In the genomic region with DNA sequence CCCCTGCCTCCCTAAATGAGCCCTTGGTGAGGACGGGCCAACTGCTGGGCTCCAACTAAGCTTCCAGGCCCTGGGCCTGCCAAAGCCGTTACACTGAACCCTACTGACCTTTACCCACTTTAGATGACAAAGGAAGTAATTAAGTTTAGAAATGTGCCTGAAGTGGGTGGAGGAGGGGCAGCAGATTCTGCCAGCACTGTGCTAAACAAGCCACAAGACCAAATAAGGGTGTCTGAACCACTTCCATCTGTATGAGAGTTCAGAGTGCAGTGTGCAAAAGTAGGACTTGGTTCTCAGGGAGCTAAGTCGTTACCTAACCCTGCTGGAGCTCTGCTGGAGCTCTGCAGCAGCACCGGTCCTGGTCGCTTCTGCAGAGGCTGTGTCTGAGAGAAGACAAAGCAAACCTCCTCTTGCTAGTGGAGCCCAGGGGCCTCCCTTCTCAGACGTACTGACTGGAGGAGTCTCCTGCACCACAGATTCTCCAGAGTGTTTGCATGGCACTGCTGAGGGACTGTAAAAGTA, we compare ENCODE assay signal across 8 mouse cellular contexts. TPM values are rescaled to one million over a fixed set of nuclear protein-coding genes. Genes with fewer than 3 reads are reported as not detected.
A peak's percentile ranks its signal among the peaks of the same experiment; 100 is the strongest.
DNase-seq lines count a peak whose midpoint lies in the region; ATAC-seq and TF ChIP-seq lines count a peak whose summit lies in the region.

No protein-coding gene starts in this region.

- H3K4me3 ChIP-seq in embryonic facial prominence, embryonic 15.5 days (replicated peaks), result no peak overlapping the region
- H3K4me3 ChIP-seq in heart, postnatal 0 days (ENCODE audit: low read depth, low read length), result no peak overlapping the region
- H3K4me3 ChIP-seq in layer of hippocampus, adult 2 months, result no peak overlapping the region
- no peak overlapping the region for H3K4me3 ChIP-seq in spleen, adult 2 months (ENCODE audit: extremely low read depth, insufficient read depth, insufficient read length)

- peak; percentile 35 for ATAC-seq in Patski
- peak; percentile 51 for ATAC-seq in embryonic facial prominence, embryonic 15.5 days (ENCODE audit: insufficient number of reproducible peaks, low FRiP score, low TSS enrichment, low read depth)
- ATAC-seq in heart, postnatal 0 days (ENCODE audit: insufficient read depth, low read depth), result peak; percentile 84
- no peak for ATAC-seq in cerebellum, adult (ENCODE audit: insufficient number of reproducible peaks, low FRiP score, low TSS enrichment)

- no peak for TF ChIP-seq CTCF in Patski (IDR thresholded peaks at IDR 0.05)
- TF ChIP-seq CTCF in heart, postnatal 0 days (IDR thresholded peaks at IDR 0.05; ENCODE audit: low read depth), result no peak
- no peak for TF ChIP-seq CTCF in layer of hippocampus, adult 2 months (conservative IDR thresholded peaks at IDR 0.05)
- no peak for TF ChIP-seq CTCF in spleen, adult 2 months (IDR thresholded peaks at IDR 0.05; ENCODE audit: extremely low read depth, insufficient read depth, insufficient read length, insufficient replicate concordance)

- no peak for TF ChIP-seq POLR2A in spleen, adult 2 months (IDR thresholded peaks at IDR 0.05; ENCODE audit: low read depth, low read length)

- WGBS in embryonic facial prominence, embryonic 15.5 days, result 7% methylated on average over 6 of the region's 6 CpGs
- 15% methylated on average over 6 of the region's 6 CpGs for WGBS in heart, postnatal 0 days
- WGBS in spleen, adult 2 months, result 15% methylated on average over 6 of the region's 6 CpGs

- peaks cover 11% of the 10 kb centered on the region for H3K4me1 ChIP-seq in embryonic facial prominence, embryonic 15.5 days
- H3K4me1 ChIP-seq in heart, postnatal 0 days (ENCODE audit: control insufficient read depth, insufficient read depth), result peaks cover 10% of the 10 kb centered on the region
- H3K4me1 ChIP-seq in spleen, adult 2 months (ENCODE audit: control insufficient read depth, insufficient read depth, insufficient read length), result peaks cover 10% of the 10 kb centered on the region; the same call in 1 of the 2 replicates

- H3K27me3 ChIP-seq in Patski, result no peaks in the 10 kb centered on the region
- H3K27me3 ChIP-seq in embryonic facial prominence, embryonic 15.5 days, result no peaks in the 10 kb centered on the region
- no peaks in the 10 kb centered on the region for H3K27me3 ChIP-seq in heart, postnatal 0 days (ENCODE audit: control insufficient read depth, insufficient read depth, low read length)
- no peaks in the 10 kb centered on the region for H3K27me3 ChIP-seq in spleen, adult 2 months (ENCODE audit: control insufficient read depth, insufficient read depth, low read length)

- in situ Hi-C loops in Patski (cut with MboI; ENCODE audit: low pct_unique_long_range_greater_than_20kb), result no loop called here

- no peak overlapping the region for H3K9ac ChIP-seq in embryonic facial prominence, embryonic 15.5 days
- no peak overlapping the region; the same call in 1 of the 2 replicates for H3K9ac ChIP-seq in heart, postnatal 0 days (replicated peaks; ENCODE audit: low read depth, low read length)

- CTCF ChIA-PET in Patski (lab: Charles Lee), result interaction anchor here (1.2 to 2.1 kb wide), 4 partner anchors 10 to 16 kb away, joined by 3 to 6 read pairs (median 3); no protein-coding TSS in a partner anchor

- no peak for TF ChIP-seq EP300 in heart, postnatal 0 days (IDR thresholded peaks at IDR 0.05; ENCODE audit: low read depth)

- no peaks in the 10 kb centered on the region for H3K36me3 ChIP-seq in embryonic facial prominence, embryonic 15.5 days
- H3K36me3 ChIP-seq in heart, postnatal 0 days (replicated peaks; ENCODE audit: control insufficient read depth, insufficient read depth, low read length), result no peaks in the 10 kb centered on the region
- H3K36me3 ChIP-seq in spleen, adult 2 months (ENCODE audit: control insufficient read depth, insufficient read depth, low read length), result no peaks in the 10 kb centered on the region

- no peak overlapping the region for H3K4me2 ChIP-seq in embryonic facial prominence, embryonic 15.5 days (replicated peaks)
- peak overlapping the region; percentile 18; the same call in 1 of the 2 replicates for H3K4me2 ChIP-seq in heart, postnatal 0 days (ENCODE audit: low read depth, low read length)

- H3K27ac ChIP-seq in embryonic facial prominence, embryonic 15.5 days (replicated peaks), result peak overlapping the region; percentile 24
- peak overlapping the region; percentile 71 for H3K27ac ChIP-seq in heart, postnatal 0 days (ENCODE audit: low read depth)
- peak overlapping the region; percentile 87 for H3K27ac ChIP-seq in layer of hippocampus, adult 2 months
- H3K27ac ChIP-seq in spleen, adult 2 months (ENCODE audit: insufficient read depth, low read length), result peak overlapping the region; percentile 88

- peak; percentile 83 for DNase-seq in CD4-positive helper T cell, adult 2 months (ENCODE audit: low read depth, low spot score)
- DNase-seq in Patski (ENCODE audit: low read depth, low spot score), result no peak
- DNase-seq in heart, postnatal 0 days (ENCODE audit: low spot score), result peak; percentile 76
- DNase-seq in layer of hippocampus, adult 2 months (ENCODE audit: low spot score in 2 of 2), result peak; percentile 18 to 23
- DNase-seq in lung, postnatal 14 days, result peak; percentile 66
- peak; percentile 28 to 48 for DNase-seq in spleen, adult 2 months (ENCODE audit: low read depth in 1 of 2, low spot score in 2 of 2)

- H3K9me3 ChIP-seq in embryonic facial prominence, embryonic 15.5 days (replicated peaks), result no peaks in the 10 kb centered on the region
- no peaks in the 10 kb centered on the region for H3K9me3 ChIP-seq in heart, postnatal 0 days (replicated peaks; ENCODE audit: control insufficient read depth, low read length)

- POLR2A ChIA-PET in Patski (lab: Charles Lee), result interaction anchor here (1.1 kb wide), 1 partner anchor 36 kb away, joined by 3 read pairs; a partner anchor contains a TSS

RNA-seq across cellular contexts. Expression of a gene that starts 36.5 kb away (rescaled TPM):
- polyA plus RNA-seq in Patski (2021), result 156 TPM
- polyA plus RNA-seq in embryonic facial prominence, embryonic 15.5 days (2015; fragmentation: Nextera tagmentation; extraction: Ambion mirVana), result 157 and 163 TPM in 2 replicates
- 54.6 and 129 TPM in 2 replicates for total RNA-seq in heart, postnatal 0 days (2014; rRNA removed; ENCODE audit: low replicate concordance)
- 78.1 and 82.4 TPM in 2 replicates for polyA plus RNA-seq in heart, postnatal 0 days (2015; fragmentation: Nextera tagmentation; extraction: Ambion mirVana)
- total RNA-seq in layer of hippocampus, adult 2 months (2021), result 100 to 1,000 TPM; 300 to 303 TPM
- polyA plus RNA-seq in spleen, adult 2 months (2012; rRNA removed), result 78.5 and 84.5 TPM in 2 replicates

RNA-seq across cellular contexts. Expression of a gene that starts 36.6 kb away (rescaled TPM):
- polyA plus RNA-seq in Patski (2021), result 6.5 TPM
- 8.1 and 9.2 TPM in 2 replicates for polyA plus RNA-seq in embryonic facial prominence, embryonic 15.5 days (2015; fragmentation: Nextera tagmentation; extraction: Ambion mirVana)
- total RNA-seq in heart, postnatal 0 days (2014; rRNA removed; ENCODE audit: low replicate concordance), result 3.6 and 5.5 TPM in 2 replicates
- polyA plus RNA-seq in heart, postnatal 0 days (2015; fragmentation: Nextera tagmentation; extraction: Ambion mirVana), result 3.9 and 4.3 TPM in 2 replicates
- total RNA-seq in layer of hippocampus, adult 2 months (2021), result 1 to 10 TPM; 7.3 to 8.7 TPM
- polyA plus RNA-seq in spleen, adult 2 months (2012; rRNA removed), result 4.1 and 4.5 TPM in 2 replicates

RNA-seq across cellular contexts. Expression of a gene that starts 44.2 kb away (rescaled TPM):
- 24.5 TPM for polyA plus RNA-seq in Patski (2021)
- 29.0 and 32.0 TPM in 2 replicates for polyA plus RNA-seq in embryonic facial prominence, embryonic 15.5 days (2015; fragmentation: Nextera tagmentation; extraction: Ambion mirVana)
- total RNA-seq in heart, postnatal 0 days (2014; rRNA removed; ENCODE audit: low replicate concordance), result 19.1 and 111 TPM in 2 replicates
- 13.1 and 14.6 TPM in 2 replicates for polyA plus RNA-seq in heart, postnatal 0 days (2015; fragmentation: Nextera tagmentation; extraction: Ambion mirVana)
- 10 to 100 TPM; 36.3 to 43.2 TPM for total RNA-seq in layer of hippocampus, adult 2 months (2021)
- polyA plus RNA-seq in spleen, adult 2 months (2012; rRNA removed), result 8.5 and 9.4 TPM in 2 replicates

RNA-seq across cellular contexts. Expression of a gene that starts 56.2 kb away (rescaled TPM):
- 624 TPM for polyA plus RNA-seq in Patski (2021)
- polyA plus RNA-seq in embryonic facial prominence, embryonic 15.5 days (2015; fragmentation: Nextera tagmentation; extraction: Ambion mirVana), result 3,288 and 3,376 TPM in 2 replicates
- 704 and 828 TPM in 2 replicates for total RNA-seq in heart, postnatal 0 days (2014; rRNA removed; ENCODE audit: low replicate concordance)
- 1,871 and 2,053 TPM in 2 replicates for polyA plus RNA-seq in heart, postnatal 0 days (2015; fragmentation: Nextera tagmentation; extraction: Ambion mirVana)
- total RNA-seq in layer of hippocampus, adult 2 months (2021), result 1,000 to 10,000 TPM; 1,708 to 1,866 TPM
- 1,229 and 1,312 TPM in 2 replicates for polyA plus RNA-seq in spleen, adult 2 months (2012; rRNA removed)

Comparison
In these comparisons a context has a peak if more than half of its experiments do, and no peak if none do; other contexts are left out.
1. H3K27ac ChIP-seq: peak in every context shown above with its lines; median percentile 88 in spleen, adult 2 months; 87 in layer of hippocampus, adult 2 months; 71 in heart, postnatal 0 days; 24 in embryonic facial prominence, embryonic 15.5 days.